Mouse (Mus musculus) midbrain, postnatal 0 days (tissue): Measurements from ENCODE around the gene Nup88. TPM values are rescaled to one million over a fixed set of nuclear protein-coding genes. Genes with fewer than 3 reads are reported as not detected.

Experiments
- ATAC-seq: fragments of 200-750 bp; cut with Nextera tagmentation; 2 replicates; pipeline ENCODE4 v1.8.0; 2017; ENCODE audit warnings: moderate number of reproducible peaks, mild to moderate bottlenecking, moderate TSS enrichment, moderate library complexity; ENCODE audit not compliant: low FRiP score
- DNase-seq: peaks from one replicate; pipeline ENCODE4 v3.0.0-alpha.2; 2015; ENCODE audit warnings: low spot score
- H3K27ac ChIP-seq: fragments of 300-500 bp; sonication (generic); 2 replicates; pipeline ENCODE4 v1.5.1; 2014; ENCODE audit warnings: low read depth, mild to moderate bottlenecking, low read length, mixed read lengths
- H3K27me3 ChIP-seq: fragments of 300-500 bp; sonication (generic); 2 replicates; pipeline ENCODE4 v1.6.1; 2014; ENCODE audit warnings: low read length, control low read depth, mixed read lengths; ENCODE audit not compliant: insufficient read depth
- H3K36me3 ChIP-seq: fragments of 300-500 bp; sonication (generic); 2 replicates; pipeline ENCODE4 v1.6.1; 2014; ENCODE audit warnings: low read length, control low read depth, mixed read lengths; ENCODE audit not compliant: insufficient read depth
- H3K4me1 ChIP-seq: fragments of 300-500 bp; sonication (generic); 2 replicates; pipeline ENCODE4 v1.6.1; 2014; ENCODE audit warnings: mild to moderate bottlenecking, control low read depth, antibody characterized with exemption, low read length, mixed read lengths; ENCODE audit not compliant: insufficient read depth
- H3K4me2 ChIP-seq: fragments of 300-500 bp; sonication (generic); 2 replicates; pipeline ENCODE4 v1.6.1; 2014; ENCODE audit warnings: low read depth, mild to moderate bottlenecking, low read length, mixed read lengths; ENCODE audit not compliant: poor library complexity, severe bottlenecking
- H3K4me3 ChIP-seq: fragments of 300-500 bp; sonication (generic); 2 replicates; pipeline ENCODE4 v1.5.1; 2014; ENCODE audit warnings: low read depth, mild to moderate bottlenecking, low read length, moderate library complexity
- H3K9ac ChIP-seq: fragments of 300-500 bp; sonication (generic); replicated peaks from 2 replicates; pipeline ENCODE4 v1.6.1; 2014; ENCODE audit warnings: mild to moderate bottlenecking, low read length, moderate library complexity, mixed read lengths; ENCODE audit not compliant: poor library complexity, severe bottlenecking
- H3K9me3 ChIP-seq: fragments of 300-500 bp; sonication (generic); 2 replicates; pipeline ENCODE4 v1.6.1; 2016; ENCODE audit warnings: low read length, control low read depth
- CTCF ChIP-seq: IDR thresholded peaks from 2 replicates; pipeline ENCODE4 v1.5.1; 2016; ENCODE audit warnings: antibody characterized with exemption, mild to moderate bottlenecking
- whole genome bisulfite sequencing: fragments of 180-500 bp; shearing (Covaris S2); extraction: QIAGEN DNeasy Blood & Tissue Kit; methylation state at CpG from one replicate; pipeline ENCODE4 v1.1.7; 2014; 5-methylcytosine and 5-hydroxymethylcytosine counted together
- polyA plus RNA-seq: library from polyadenylated mRNA; unstranded; fragments of >200 nt; fragmentation: Nextera tagmentation; extraction: Ambion mirVana; gene quantifications from 2 replicates; pipeline ENCODE4 v1.2.1, GENCODE M21; 2015
- total RNA-seq: library from RNA; depleted of rRNA; stranded (reverse); fragments of >200 nt; gene quantifications from 2 replicates; pipeline ENCODE4 v1.2.3, GENCODE M21; 2014

The Nup88 gene
- total and polyA plus RNA-seq, 2 experiments from 2014 or later: 63.8 to 104 TPM

GRCm38 (mm10) chr11:71007831-71008230, 38.1 kb upstream of the Nup88 start:
- H3K9me3 ChIP-seq: no peaks in the 10 kb centered on the region
- no peaks in the 10 kb centered on the region for H3K27me3 ChIP-seq
- ATAC-seq (no peak), DNase-seq (no peak)
- 93% methylated on average over 7 of the region's 7 CpGs for WGBS
- TF ChIP-seq CTCF: no peak
- H3K9ac ChIP-seq: no peak overlapping the region
- H3K4me1 ChIP-seq: peaks cover 5% of the 10 kb centered on the region; the same call in 1 of the 2 replicates
- no peak overlapping the region for H3K4me3 ChIP-seq
- no peak overlapping the region for H3K27ac ChIP-seq
- peaks cover 14% of the 10 kb centered on the region for H3K36me3 ChIP-seq
- no peak overlapping the region for H3K4me2 ChIP-seq

- Histone ChIP-seq H3K4me1 (peaks cover 9% of the 10 kb centered on the region; the same call in 1 of the 2 replicates), H3K4me2 (no peak overlapping the region), H3K9ac (no peak overlapping the region), H3K27ac (no peak overlapping the region), H3K27me3 (no peaks in the 10 kb centered on the region), H3K4me3 (no peak overlapping the region), H3K36me3 (peaks cover 14% of the 10 kb centered on the region), H3K9me3 (no peaks in the 10 kb centered on the region)
- ATAC-seq (no peak), DNase-seq (no peak)
- no peak for TF ChIP-seq CTCF
- WGBS: 95% methylated on average over 6 of the region's 6 CpGs
These were observed 37.3 kb upstream of the Nup88 start for GRCm38 (mm10) chr11:71007026-71007425.

DNA sequence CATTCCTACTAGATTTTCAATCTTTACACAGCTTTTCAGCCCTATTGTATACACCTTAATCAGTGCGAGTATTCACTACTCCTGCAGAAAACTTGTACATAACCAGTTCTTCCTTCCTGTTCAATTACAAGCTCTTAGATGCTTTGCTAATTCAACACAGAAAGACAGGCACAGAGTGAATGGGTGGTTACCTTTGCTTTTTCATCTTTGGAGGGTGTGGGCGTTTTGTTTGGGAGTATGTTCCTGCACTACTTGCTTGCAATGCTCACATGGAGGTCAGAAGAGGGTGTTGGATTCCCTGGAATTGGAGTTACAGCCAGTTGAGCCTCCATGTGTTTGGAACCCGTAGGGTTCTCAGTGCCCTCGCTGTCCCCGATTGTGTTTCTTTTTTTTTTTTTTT, 35.3 kb upstream of the Nup88 start:
- Histone ChIP-seq H3K27ac (no peak overlapping the region), H3K4me2 (peak overlapping the region; percentile 38), H3K9ac (0 out of 2 replicates have a peak overlapping the region, but pooled peaks have one; percentile 36), H3K27me3 (no peaks in the 10 kb centered on the region), H3K4me1 (peaks cover 9% of the 10 kb centered on the region; the same call in 1 of the 2 replicates), H3K36me3 (peaks cover 16% of the 10 kb centered on the region; the same call in 1 of the 2 replicates), H3K9me3 (no peaks in the 10 kb centered on the region), H3K4me3 (peak overlapping the region; percentile 71; the same call in 1 of the 2 replicates)
- no peak for DNase-seq
- 52% methylated on average over 5 of the region's 5 CpGs for WGBS
- no peak for ATAC-seq
- no peak for TF ChIP-seq CTCF

DNA sequence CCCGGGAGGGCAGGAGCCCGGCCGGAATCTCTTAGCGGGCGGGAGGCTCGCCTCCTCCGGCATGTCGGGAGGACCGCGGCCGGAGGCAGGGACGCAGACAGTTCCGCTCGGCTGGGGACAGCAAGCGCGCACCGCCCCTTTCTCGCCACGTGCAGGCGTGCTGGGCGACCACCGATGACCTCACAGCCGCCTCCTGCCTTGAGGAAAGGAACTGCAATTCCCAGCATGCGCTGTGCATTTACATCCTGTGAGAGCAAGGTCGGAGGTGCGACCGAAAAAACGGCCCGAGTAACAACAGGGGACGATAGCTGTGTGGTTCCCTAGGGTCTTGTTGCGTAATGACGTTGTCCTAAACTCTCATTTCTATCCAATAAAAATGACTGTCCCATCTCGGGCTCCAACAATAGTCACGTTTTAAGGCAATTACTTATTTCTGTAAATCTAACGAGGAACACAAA, 34.6 kb upstream of the Nup88 start, which contains the start of gene Dhx33:
Gene Dhx33, minus strand, starts transcription at position 122 of the 458 bp plus-strand sequence.
- Histone ChIP-seq H3K4me3 (peak within 1 kb of the TSS; percentile 71), H3K27ac (peak within 1 kb of the TSS; percentile 71), H3K4me1 (peaks cover 9% of the 10 kb centered on the region; the same call in 1 of the 2 replicates), H3K9ac (peak within 1 kb of the TSS; percentile 55), H3K36me3 (peaks cover 18% of the 10 kb centered on the region), H3K9me3 (no peaks in the 10 kb centered on the region), H3K4me2 (peak within 1 kb of the TSS; percentile 90), H3K27me3 (no peaks in the 10 kb centered on the region)
- peak; percentile 97 for ATAC-seq
- peak; percentile 62 for TF ChIP-seq CTCF
- under 1% methylated on average over 35 of the region's 35 CpGs for WGBS
- peak; percentile 99 for DNase-seq

GRCm38 (mm10) chr11:71003611-71004315, 34.0 kb upstream of the Nup88 start:
- DNase-seq: peak; percentile 52
- Histone ChIP-seq H3K27me3 (no peaks in the 10 kb centered on the region), H3K9ac (peak overlapping the region; percentile 55), H3K27ac (peak overlapping the region; percentile 71), H3K4me2 (peak overlapping the region; percentile 90), H3K9me3 (no peaks in the 10 kb centered on the region), H3K4me3 (peak overlapping the region; percentile 71), H3K4me1 (peaks cover 9% of the 10 kb centered on the region; the same call in 1 of the 2 replicates), H3K36me3 (peaks cover 19% of the 10 kb centered on the region)
- peak; percentile 72 for ATAC-seq
- under 1% methylated on average over 48 of the region's 49 CpGs for WGBS
- no peak for TF ChIP-seq CTCF

DNA sequence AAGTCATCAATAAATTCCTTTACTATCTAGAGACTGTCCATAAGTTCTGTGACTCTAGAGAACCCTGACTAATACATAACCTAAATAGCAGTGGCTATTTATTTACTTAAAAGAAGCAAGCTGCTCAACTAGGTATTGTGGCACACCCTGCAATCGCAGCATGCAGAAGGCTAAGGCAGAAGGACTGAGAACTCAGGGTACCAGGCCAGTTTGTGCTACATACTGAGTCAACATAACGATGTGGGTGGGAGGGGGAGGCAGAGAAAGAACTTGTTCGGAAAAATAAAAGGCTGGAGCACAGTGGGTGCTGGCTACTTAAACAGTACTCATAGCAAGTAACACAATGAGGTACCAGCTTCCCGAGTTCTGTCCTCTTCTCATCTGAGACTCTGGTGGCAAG, 31.4 kb upstream of the Nup88 start:
- H3K9me3 ChIP-seq: no peaks in the 10 kb centered on the region
- no peak for TF ChIP-seq CTCF
- H3K4me2 ChIP-seq: no peak overlapping the region
- H3K4me3 ChIP-seq: no peak overlapping the region
- no peak for ATAC-seq
- no peaks in the 10 kb centered on the region for H3K27me3 ChIP-seq
- H3K36me3 ChIP-seq: peaks cover 30% of the 10 kb centered on the region
- peaks cover 9% of the 10 kb centered on the region; the same call in 1 of the 2 replicates for H3K4me1 ChIP-seq
- H3K27ac ChIP-seq: no peak overlapping the region
- DNase-seq: no peak
- H3K9ac ChIP-seq: no peak overlapping the region
- WGBS: 85% methylated on average over 4 of the region's 4 CpGs
